In the genomic region with DNA sequence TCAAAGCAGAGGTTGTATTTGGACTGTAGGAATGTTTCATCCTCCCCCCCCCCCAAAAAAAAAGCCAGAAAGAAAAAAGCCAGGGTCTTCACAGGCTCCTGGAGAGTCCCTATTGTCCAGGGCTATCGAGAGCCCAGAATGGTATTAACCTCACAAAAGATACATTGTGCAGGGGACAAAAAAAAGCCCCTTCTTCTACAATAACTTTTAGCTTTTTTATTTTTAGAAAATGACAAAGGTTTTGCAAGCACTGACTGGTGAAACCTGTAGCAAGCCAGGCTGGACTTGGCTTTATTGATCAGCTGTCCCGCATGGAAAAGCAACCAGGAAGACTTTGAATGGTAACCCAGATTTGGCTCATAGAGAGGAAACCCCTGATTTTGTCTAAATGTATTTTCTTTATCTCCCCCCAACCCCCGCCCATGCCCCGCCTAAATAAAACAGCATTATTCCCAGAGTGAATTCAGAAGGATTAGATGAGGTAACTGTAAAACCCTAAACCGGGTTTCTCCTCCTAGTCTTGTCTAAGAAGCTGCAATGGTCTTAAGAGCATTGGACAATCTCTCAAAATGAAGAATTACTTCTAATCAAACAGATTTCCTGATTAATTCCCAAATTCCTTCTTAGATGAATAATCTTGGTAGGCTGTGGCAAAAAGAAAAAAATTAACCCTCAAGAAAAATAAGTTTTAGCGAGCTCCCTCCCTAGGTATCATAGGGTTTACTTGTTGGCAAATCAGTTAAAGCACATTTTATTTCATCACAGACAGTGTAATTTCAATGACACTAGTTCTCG, we compare ENCODE assay signal across 11 mouse cellular contexts.
DNase-seq lines count a peak whose midpoint lies in the region; ATAC-seq and TF ChIP-seq lines count a peak whose summit lies in the region.
"Had no signal": no experiment of that assay in that cellular context is flagged by ENCODE, and none has a peak within 500 bp of the region (broad histone marks: within the 10 kb centered on the region; RNA-seq: fewer than 3 reads in every experiment).

No protein-coding gene starts in this region.

- H3K36me3 ChIP-seq in intestine, embryonic 14.5 days (ENCODE audit: control insufficient read depth, insufficient read depth, low read length) = no peaks in the 10 kb centered on the region
- no peaks in the 10 kb centered on the region for H3K36me3 ChIP-seq in intestine, postnatal 0 days (ENCODE audit: control insufficient read depth, insufficient read depth)
- no peaks in the 10 kb centered on the region for H3K36me3 ChIP-seq in forebrain, embryonic 13.5 days (ENCODE audit: poor library complexity, severe bottlenecking)
- no peaks in the 10 kb centered on the region for H3K36me3 ChIP-seq in limb, embryonic 10.5 days
- no peaks in the 10 kb centered on the region for H3K36me3 ChIP-seq in neural tube, embryonic 13.5 days
- H3K36me3 ChIP-seq: liver, embryonic 15.5 days had no signal

- peak overlapping the region; percentile 99 for H3K9ac ChIP-seq in intestine, embryonic 14.5 days (ENCODE audit: low read length)
- no peak overlapping the region for H3K9ac ChIP-seq in intestine, postnatal 0 days (ENCODE audit: low read depth, low read length)
- no peak overlapping the region for H3K9ac ChIP-seq in forebrain, embryonic 13.5 days
- peak overlapping the region; percentile 100 for H3K9ac ChIP-seq in neural tube, embryonic 13.5 days
- H3K9ac ChIP-seq: liver, embryonic 15.5 days had no signal

- WGBS in intestine, embryonic 14.5 days = 41% methylated on average over 7 of the region's 7 CpGs
- WGBS in intestine, postnatal 0 days = 74% methylated on average over 7 of the region's 7 CpGs
- 6% methylated on average over 7 of the region's 7 CpGs for WGBS in forebrain, embryonic 13.5 days
- WGBS in limb, embryonic 10.5 days = 17% methylated on average over 7 of the region's 7 CpGs
- 8% methylated on average over 7 of the region's 7 CpGs for WGBS in neural tube, embryonic 13.5 days

- no peak for DNase-seq in intestine, embryonic 14.5 days (ENCODE audit: low spot score)
- no peak for DNase-seq in limb, embryonic 10.5 days (ENCODE audit: low spot score)
- no peak for DNase-seq in urinary bladder, adult 18-20 months (ENCODE audit: low spot score in 2 of 2)
- DNase-seq in gastrocnemius, postnatal 25 days = no peak
- no peak for DNase-seq in lung, adult 18-20 months
- DNase-seq: heart, postnatal 36 days had no signal

- peaks cover 21% of the 10 kb centered on the region for H3K27me3 ChIP-seq in intestine, embryonic 14.5 days (replicated peaks; ENCODE audit: control insufficient read depth, insufficient read depth, low read length)
- peaks cover 35% of the 10 kb centered on the region for H3K27me3 ChIP-seq in intestine, postnatal 0 days (replicated peaks; ENCODE audit: control insufficient read depth, insufficient read depth, low read length)
- peaks cover 62% of the 10 kb centered on the region for H3K27me3 ChIP-seq in forebrain, embryonic 13.5 days
- H3K27me3 ChIP-seq in limb, embryonic 10.5 days (ENCODE audit: low read depth, poor library complexity, severe bottlenecking) = peaks cover 43% of the 10 kb centered on the region
- peaks cover 53% of the 10 kb centered on the region for H3K27me3 ChIP-seq in neural tube, embryonic 13.5 days

- 0 out of 2 replicates have a peak overlapping the region, but pooled peaks have one; percentile 98 for H3K27ac ChIP-seq in intestine, embryonic 14.5 days (ENCODE audit: low read depth)
- H3K27ac ChIP-seq in intestine, postnatal 0 days (ENCODE audit: low read depth, low read length) = no peak overlapping the region
- no peak overlapping the region for H3K27ac ChIP-seq in forebrain, embryonic 13.5 days
- H3K27ac ChIP-seq in limb, embryonic 10.5 days = no peak overlapping the region; the same call in 1 of the 2 replicates
- H3K27ac ChIP-seq in neural tube, embryonic 13.5 days (replicated peaks) = peak overlapping the region; percentile 100
- H3K27ac ChIP-seq: liver, embryonic 15.5 days had no signal

- H3K4me2 ChIP-seq in intestine, embryonic 14.5 days (ENCODE audit: low read length) = peak overlapping the region; percentile 53
- H3K4me2 ChIP-seq in intestine, postnatal 0 days (replicated peaks; ENCODE audit: low read depth) = no peak overlapping the region
- H3K4me2 ChIP-seq in forebrain, embryonic 13.5 days = peak overlapping the region; percentile 35
- peak overlapping the region; percentile 96 for H3K4me2 ChIP-seq in neural tube, embryonic 13.5 days
- H3K4me2 ChIP-seq: liver, embryonic 15.5 days had no signal

- TF ChIP-seq CTCF in intestine, postnatal 0 days (IDR thresholded peaks at IDR 0.05; ENCODE audit: low read depth) = no peak

- no peaks in the 10 kb centered on the region for H3K9me3 ChIP-seq in intestine, embryonic 14.5 days (ENCODE audit: control insufficient read depth, low read length)
- no peaks in the 10 kb centered on the region for H3K9me3 ChIP-seq in intestine, postnatal 0 days (ENCODE audit: control insufficient read depth)
- no peaks in the 10 kb centered on the region for H3K9me3 ChIP-seq in forebrain, embryonic 13.5 days (replicated peaks)
- no peaks in the 10 kb centered on the region for H3K9me3 ChIP-seq in limb, embryonic 10.5 days (replicated peaks)
- H3K9me3 ChIP-seq in neural tube, embryonic 13.5 days = no peaks in the 10 kb centered on the region
- H3K9me3 ChIP-seq: liver, embryonic 15.5 days had no signal

- peaks cover 35% of the 10 kb centered on the region for H3K4me1 ChIP-seq in intestine, embryonic 14.5 days (replicated peaks; ENCODE audit: control insufficient read depth, insufficient read depth, low read length)
- H3K4me1 ChIP-seq in intestine, postnatal 0 days (replicated peaks; ENCODE audit: control insufficient read depth, insufficient read depth, low read length) = 0 out of 2 replicates have a peak, but pooled peaks cover under 1% of the 10 kb centered on the region
- H3K4me1 ChIP-seq in forebrain, embryonic 13.5 days = peaks cover 37% of the 10 kb centered on the region
- peaks cover 68% of the 10 kb centered on the region for H3K4me1 ChIP-seq in limb, embryonic 10.5 days
- peaks cover 46% of the 10 kb centered on the region for H3K4me1 ChIP-seq in neural tube, embryonic 13.5 days (replicated peaks)

- no peak for ATAC-seq in intestine, embryonic 14.5 days (replicated peaks; ENCODE audit: low FRiP score, low TSS enrichment, low read depth)
- ATAC-seq in intestine, postnatal 0 days = no peak
- no peak for ATAC-seq in forebrain, embryonic 13.5 days
- ATAC-seq in neural tube, embryonic 13.5 days (ENCODE audit: low read depth) = no peak
- ATAC-seq: CD4-positive, CD25-positive, alpha-beta regulatory T cell, adult 4 months had no signal

- peak overlapping the region; percentile 85 for H3K4me3 ChIP-seq in intestine, embryonic 14.5 days (ENCODE audit: low read depth, low read length)
- H3K4me3 ChIP-seq in intestine, postnatal 0 days (ENCODE audit: low read depth, low read length) = no peak overlapping the region
- H3K4me3 ChIP-seq in forebrain, embryonic 13.5 days = no peak overlapping the region
- peak overlapping the region; percentile 95; the same call in 1 of the 2 replicates for H3K4me3 ChIP-seq in limb, embryonic 10.5 days
- peak overlapping the region; percentile 17 for H3K4me3 ChIP-seq in neural tube, embryonic 13.5 days
- H3K4me3 ChIP-seq: liver, embryonic 15.5 days had no signal

Comparison
In these comparisons a context has a peak if more than half of its experiments do, and no peak if none do; other contexts are left out.
1. H3K27ac ChIP-seq: peak in intestine, embryonic 14.5 days (single experiment) and neural tube, embryonic 13.5 days (single experiment); none in intestine, postnatal 0 days (single experiment), forebrain, embryonic 13.5 days (single experiment) and limb, embryonic 10.5 days (single experiment).
2. H3K4me3 ChIP-seq: peak in intestine, embryonic 14.5 days (single experiment), limb, embryonic 10.5 days (single experiment) and neural tube, embryonic 13.5 days (single experiment); none in intestine, postnatal 0 days (single experiment) and forebrain, embryonic 13.5 days (single experiment).
3. H3K9ac ChIP-seq: peak in intestine, embryonic 14.5 days (single experiment) and neural tube, embryonic 13.5 days (single experiment); none in intestine, postnatal 0 days (single experiment) and forebrain, embryonic 13.5 days (single experiment).